Mouse (Mus musculus) cerebellum, adult 18-20 months (tissue): ENCODE results near the gene Zfp239.

Experiments used
- DNase-seq, 2 experiments: peaks; one replicate each; pipeline ENCODE4 v3.0.0; 2021

The Zfp239 gene

DNA sequence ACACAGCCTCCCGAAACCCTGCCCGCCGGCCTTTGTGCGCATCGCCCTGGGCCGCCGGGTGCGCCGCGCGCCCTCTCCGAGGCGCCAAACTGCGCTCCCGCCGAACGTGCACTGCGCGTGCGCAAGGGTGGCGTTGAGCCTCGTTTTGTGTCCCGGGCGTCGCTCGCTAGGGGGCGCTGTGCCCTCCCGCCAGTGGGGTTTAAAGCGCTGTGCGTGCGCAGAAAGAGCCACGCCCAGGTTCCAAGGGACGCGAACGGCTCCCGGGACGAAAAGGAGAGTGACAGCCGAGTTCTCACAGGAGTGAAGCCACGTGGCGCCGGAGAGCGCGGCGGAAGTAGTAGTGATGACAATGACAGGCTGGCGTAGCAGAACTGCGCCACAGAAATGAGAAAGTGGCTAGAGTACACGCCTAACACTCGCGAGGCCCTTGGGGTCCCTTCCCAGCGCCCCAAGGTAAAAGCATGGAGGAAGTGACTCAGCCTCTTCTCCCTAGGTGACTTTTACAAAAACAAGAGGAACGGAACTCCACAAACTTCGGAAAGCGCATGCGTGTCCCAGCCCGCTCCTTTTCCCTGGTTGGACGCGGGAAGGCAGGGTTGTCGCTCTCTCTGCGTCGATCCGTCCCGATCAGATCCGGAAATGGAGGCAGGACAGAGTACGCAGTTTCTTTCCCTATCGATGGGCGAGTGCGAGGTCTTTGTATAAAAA is 17.7 kb downstream of the Zfp239 start:
- DNase-seq, result peak; percentile 98 to 100

DNA sequence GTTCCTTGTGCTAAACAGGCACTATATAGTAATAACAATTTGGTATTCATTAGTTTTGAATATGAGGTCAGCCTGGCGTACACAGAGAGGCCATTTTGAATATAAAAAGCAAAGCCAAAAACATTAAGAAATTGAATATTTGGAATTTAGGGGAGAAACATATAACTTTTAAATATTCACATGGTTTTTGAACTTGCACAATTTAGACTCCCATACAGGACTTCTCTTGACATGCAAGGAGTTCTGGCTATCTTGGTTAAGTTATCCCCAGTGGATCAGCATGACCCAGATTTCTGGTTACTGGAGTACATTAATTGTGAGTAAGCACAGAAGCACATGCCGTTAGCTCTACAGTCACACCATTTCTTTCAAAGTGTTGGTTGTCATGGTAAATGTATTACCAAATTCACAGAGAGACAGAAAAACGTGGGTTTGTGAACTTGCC is 18.5 kb downstream of the Zfp239 start:
- DNase-seq, result no peak

DNA sequence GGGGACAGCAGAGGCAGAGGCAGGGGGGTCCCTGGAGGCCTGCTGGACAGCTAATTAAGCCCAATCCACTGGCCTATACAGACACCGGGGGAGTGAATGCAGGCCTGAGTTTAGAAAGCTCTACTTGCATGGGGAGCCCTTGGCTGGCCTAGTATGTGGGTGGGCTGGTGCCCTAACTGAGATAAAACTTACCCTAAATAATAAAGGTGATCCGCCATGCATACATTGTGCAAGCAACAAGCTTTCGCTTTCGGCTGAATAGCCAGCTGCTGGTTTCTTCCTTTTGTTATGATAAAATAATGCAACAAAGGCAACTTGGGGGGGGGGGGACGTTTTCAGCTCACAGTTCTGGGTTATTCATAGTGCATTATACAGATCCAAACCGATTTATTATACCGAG is 19.3 kb downstream of the Zfp239 start:
- no peak for DNase-seq

DNA sequence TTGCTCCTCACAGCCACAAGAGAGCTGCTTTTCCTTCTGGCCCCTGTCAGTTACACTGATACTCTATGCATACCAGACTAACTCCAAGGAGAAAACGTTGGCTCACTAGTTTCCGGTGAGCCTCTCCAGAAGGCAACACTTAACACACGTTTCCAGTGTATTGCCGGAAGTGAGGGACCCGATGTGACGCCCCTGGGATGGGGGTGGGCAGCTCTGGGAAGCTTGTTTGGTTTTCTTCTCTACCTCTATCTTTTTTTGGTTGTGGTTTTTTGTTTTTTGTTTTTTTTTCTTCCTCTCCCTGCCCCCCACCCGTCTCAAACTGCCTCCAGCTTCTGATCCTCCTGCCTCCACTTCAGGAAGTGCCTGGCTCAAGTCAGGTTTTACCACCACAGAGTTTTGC is 20.1 kb downstream of the Zfp239 start:
- no peak for DNase-seq

DNA sequence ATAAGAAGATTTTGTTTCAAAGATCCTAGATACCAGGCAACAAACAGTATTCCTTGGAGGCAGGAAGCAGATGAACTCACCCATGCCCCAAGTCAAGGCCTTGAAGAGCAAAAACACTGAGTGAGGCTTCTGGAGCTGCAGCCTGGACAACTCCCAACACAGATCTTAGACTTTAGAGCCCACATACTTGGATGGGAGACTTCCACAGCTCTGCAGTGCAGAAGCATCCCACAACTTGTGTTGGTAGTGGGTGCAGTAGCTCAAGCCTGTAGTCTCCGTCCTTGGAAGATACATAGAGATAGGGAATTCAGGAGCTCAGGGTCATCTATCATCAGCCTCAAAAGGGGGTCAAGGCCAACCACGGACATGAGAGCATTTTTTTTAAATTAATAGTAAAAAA is 24.0 kb downstream of the Zfp239 start:
- DNase-seq, result no peak

DNA sequence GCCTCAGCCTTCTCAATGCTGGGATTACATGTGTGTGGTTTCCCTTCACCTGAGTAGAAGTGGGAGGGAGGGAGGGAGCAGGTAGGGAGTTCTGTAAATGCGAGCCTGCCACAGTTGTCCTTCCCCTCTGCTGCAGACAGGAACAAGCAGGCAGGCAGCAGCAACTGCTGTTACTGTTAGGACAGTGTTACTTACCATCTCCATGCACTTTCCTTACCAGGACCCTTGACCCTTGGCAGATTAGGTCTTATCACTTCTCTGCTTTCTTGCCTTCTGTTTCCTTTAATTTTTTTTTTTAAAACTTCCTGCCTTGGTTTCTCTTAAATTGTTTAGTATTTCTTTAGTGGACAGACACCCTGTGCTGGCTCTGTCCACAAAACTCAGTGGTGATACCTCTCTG is 26.1 kb downstream of the Zfp239 start:
- DNase-seq, result no peak

DNA sequence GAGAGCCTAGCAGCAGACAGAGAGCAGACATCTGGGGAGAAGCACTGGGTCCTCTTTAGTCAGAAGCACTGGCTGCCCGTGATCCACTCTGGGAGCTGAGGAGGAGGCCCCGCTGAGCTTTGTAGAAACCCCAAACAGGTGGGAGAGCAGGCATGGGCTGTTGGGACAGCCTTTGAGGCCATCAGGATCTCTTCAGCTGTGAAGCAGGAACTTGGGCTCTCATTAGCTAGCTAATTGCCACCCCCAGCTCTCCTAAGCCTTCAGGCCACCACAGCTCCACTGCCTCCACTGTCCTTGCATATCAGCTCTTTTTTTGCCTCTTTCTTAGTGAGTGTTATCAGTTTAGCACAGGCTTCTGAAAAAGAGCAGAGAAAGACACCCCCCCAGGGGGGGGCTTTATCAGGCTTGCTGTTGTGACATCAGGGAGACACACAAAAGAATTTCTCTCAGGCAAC is 26.8 kb downstream of the Zfp239 start:
- DNase-seq, result no peak

DNA sequence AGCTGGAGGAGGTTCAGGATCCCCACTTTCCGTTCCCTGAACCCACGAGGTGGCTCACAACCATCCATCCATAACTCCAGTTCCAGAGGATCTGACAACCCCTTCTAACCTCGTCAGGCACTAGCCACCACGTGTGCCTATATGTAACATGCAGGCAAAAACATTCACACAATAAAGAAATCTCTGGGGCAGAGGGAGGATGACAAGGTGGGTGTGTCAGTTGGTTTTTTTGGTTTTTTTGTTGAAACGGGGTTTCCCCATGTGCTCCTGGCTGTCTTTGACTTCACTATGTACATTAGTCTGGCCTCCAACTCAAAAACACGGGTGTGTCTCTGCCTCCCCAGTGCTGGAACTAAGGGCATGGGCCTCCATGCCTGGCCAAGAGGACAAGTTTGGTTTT is 28.4 kb downstream of the Zfp239 start:
- no peak for DNase-seq

DNA sequence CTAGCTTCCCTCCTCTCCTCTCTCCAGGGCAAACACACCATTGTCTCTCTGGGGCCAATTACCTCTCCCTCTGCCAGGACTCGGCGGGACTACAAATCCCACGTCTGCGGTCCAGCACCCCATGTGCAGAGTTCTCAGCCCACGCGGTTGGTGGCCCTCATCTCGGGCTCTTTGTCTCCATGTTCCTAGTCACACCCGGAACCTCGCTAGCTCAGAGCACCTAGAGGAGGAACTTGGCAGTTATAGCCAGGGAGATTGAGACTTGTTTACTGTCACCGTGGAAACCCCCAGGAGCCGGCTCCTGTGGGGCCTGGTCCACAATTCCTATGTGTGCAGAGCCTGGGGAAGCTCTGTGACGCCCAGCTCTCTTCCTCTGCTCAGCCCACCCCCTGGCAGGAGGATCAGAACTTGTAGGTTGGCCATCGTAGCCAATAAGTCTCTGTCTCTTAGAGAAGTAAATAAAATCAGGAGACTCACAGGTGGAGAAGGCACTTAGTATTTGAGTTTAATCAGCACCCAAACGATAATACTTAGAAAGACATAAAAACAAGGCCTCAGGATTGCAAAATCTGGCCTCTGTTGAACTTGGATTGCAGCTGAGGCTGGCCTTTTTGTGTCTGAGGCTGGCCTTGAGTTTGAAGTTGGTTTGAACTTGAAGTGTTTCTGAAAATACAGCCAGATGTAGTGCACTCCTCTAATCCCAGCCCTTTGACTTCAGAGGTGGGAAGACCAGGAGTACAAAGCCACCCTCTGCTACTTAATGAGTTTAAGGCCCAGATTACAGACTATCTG is 29.7 kb downstream of the Zfp239 start:
- no peak for DNase-seq

DNA sequence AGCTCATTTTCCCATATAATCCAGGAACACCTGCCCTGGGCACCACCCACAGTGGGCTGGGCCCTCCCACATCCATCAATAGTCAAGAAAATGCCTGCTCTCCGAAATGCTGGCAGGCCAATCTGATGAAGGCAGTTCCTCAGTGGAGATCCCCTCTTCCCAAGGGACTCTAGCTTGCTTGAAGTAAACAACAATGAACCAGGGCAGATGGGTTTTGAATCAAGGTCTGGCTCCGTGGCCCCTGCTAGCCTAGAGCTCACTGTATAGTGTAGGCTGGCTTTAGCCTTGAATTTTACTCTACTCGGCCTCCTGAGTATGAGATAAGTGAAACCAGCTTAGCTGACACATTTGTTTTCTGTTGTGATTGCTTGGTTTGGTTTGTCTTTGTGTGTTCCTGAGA is 30.5 kb downstream of the Zfp239 start:
- no peak for DNase-seq

DNA sequence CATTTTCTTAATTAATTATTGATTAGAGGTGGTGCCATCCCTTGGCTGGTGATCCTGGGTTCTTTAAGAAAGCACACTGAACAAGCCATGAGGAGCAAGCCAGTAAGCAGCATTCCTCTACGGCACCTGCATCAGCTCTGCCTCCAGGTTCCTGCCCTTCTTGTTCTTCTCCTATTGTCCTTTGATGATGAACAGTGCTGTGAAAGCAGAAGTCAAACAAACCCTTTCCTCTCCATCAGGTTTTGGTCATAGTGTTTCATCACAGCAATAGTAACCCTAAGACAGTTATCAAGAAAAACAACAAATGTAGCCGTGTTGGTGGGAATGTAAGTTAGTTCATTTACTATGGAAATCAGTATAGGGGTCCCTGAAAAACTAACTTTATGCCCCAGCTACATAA is 31.5 kb downstream of the Zfp239 start:
- DNase-seq, result no peak

DNA sequence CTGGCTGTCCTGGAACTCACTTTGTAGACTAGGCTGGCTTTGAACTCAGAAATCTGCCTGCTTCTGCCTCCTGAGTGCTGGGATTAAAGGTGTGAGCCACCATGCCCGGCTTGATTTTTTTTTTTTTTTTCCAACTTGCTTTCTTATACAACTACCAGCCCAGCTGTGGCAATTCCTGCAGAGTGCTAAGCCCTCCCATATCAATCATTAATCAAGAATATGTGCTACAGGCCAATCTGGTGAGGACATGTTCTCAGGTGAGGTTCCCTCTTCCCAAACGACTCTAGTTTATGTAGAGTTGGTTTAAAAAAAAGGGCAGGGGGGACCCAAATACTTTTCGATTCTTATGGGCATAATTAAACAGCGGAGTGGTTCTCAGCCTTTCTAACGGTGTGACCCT is 35.9 kb downstream of the Zfp239 start:
- no peak for DNase-seq

DNA sequence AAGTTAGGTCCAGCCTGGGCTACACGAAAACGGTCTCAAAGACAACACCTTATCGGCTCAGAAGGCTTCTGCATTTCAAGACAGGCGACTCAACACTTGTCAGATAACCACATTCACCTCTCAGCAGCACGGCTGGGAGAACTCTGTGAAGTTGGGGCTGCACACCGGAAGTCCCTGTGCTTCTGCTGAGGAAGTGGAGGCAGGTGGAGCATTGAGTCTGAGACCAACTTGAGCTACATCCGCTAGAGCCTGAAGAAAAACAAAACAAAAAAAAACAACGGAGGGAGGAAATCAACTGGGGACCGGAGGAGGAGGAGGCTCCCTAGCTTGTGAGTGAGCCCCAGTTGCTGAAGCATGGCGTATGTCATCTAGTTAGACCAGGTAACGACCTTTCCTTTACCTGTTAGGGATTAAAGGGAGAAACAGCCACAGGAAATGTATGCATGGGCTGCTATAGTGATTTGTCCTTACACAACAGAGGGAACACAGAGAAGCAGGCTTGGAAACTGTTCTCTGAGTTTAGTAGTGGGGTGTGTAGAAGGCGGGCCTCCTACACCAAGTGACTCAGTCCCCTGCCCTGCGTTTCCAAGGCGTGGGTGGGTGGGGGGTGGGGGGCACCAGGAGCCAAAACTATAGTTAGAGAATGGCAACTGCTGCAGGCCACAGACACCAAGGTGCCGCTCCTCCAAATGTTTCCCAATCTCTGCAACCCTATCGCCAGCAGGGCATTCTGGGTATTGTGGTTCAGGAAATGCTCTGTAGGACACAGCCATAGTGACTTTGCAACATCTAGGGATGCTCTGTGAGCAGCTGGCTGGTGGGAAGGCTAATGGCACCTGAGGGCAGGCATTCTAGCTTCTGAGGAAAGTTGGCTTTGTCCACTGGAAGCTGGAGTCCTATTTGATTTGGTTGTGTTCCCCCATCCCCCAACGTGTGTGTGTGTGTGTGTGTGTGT is 38.5 kb downstream of the Zfp239 start, which contains the start of gene Hnrnpf:
Hnrnpf (plus strand) TSS at position 199 of the 955 bp plus-strand sequence.
- no peak for DNase-seq

DNA sequence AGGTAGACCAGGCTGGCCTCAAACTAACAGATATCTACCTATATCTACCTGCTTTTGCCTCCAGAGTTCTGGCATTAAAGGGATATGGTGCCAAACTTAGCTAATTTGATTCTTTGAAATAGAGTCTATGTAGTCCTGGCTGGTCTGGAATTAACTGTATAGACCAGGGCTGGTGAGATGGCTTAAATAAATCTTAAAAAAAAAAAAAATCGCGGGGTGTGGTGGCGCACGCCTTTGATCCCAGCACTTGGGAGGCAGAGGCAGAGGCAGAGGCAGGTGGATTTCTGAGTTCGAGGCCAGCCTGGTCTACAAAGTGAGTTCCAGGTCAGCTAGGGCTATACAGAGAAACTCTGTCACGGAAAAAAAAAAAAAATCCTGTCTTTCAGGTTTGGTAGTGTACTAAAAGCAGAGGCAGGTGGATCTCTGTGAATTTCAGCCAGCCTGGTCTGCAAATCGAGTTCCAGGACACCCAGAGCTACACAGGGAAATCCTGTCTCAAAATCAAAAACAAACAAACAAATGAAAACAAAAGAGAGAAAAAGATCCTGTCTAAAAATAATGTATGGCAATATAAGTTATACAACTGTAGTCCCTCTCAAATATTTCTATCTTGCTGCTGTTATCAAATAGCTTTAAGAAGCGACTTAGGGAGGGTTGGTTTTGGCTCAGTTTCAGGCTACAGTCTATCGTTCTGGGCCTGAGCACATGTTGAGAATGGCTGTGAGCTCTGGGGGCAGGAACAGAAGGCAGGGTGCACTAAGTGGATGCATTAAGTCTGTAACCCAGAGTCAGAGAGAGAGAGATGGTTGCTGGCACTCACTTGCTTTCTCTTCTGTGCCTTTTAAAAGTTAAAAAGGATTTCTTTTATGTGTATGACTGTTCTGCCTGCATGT is 39.9 kb downstream of the Zfp239 start:
- DNase-seq, result no peak

DNA sequence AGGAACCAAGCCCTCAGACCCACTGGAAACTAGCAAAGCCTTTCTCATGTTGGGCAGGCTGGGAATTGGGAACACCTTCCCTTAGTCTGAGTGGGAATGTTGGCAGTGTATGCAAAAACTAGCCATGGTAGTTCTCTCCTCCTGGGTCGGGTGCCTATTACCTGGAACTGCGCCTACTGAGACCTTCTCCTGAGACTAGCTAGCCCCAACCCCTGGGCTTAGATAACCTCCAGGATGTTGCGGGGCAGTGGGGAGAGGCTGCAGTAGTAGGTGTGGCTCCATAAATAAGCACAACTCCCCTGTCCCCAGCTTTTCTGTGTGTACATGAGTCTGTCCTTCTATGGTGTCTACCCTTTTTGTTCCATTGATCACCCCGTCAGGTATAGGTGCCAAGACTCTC is 40.7 kb downstream of the Zfp239 start:
- no peak for DNase-seq

DNA sequence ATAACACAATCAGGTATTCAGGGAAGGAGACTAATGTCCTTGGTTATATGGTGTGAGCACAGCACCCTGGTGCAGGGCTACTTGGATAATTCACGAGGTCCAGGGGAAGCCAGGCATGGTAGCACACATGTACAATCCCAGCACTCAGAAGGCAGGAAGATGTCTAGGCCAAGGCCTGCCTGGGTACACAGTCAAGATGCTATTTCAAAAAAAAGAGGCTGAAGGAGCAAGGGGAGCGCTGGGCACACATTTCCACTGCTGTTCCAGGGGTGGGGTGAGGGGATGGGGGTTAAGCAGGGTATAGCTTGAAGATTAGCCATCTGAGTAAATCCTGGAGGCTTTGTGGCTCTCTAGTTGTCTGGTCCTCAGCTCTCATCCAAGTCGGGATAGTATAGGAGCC is 41.9 kb downstream of the Zfp239 start:
- DNase-seq, result no peak

DNA sequence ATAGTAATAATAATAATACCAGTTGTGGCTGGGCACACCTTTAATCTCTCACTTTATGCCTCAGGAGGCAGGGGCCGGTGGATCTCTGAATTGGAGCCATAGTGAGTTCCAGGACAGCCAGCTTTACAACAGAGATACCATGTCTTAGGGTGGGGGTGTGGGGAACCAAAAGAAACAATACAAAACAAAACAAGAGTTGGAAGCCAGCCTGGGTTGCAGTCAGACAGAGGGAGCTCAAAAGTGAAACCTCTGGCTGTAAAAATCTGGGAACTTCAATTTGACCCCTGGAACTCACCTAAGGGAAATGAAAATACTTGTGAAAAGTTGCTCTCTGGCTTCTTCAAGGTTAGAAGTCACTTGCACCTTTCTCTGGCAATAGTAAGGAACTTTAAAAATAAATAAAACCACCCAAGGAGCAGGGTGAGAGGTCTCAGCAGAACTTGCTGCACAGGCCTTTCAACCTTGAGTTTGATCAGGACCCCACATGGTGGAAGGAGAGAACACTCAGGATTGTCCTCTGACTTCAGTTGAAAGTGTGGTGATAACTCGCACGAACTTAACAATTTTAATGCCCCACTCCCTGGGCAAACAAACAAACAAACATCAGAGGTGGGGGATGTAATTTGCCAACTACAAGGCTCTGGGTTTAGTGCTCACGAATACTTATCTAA is 43.5 kb downstream of the Zfp239 start:
- no peak for DNase-seq

DNA sequence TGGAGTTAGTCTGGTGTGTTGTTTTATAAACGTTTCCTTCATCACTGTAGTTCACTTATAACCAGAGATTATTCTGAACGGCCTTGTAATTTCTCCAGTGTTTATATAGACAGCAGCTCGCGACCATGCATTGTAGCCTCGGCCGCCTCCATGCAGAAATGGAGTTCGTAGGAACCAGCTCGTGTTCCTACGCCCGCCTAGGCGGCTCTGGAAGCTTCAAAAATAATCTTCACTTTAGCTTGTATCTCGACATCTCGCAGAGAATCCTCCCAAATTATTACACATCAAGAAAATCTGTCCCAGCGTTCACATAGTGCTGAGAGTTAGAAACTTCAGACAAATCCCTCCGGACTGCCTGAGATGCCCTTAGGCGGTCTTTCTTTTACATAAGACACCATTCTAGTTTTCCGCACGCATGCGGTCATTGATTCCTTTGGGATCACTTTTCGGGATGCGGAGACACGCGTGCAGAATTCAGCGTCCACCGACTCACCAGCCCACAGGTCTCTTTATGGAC is 44.2 kb downstream of the Zfp239 start:
- DNase-seq, result no peak

DNA sequence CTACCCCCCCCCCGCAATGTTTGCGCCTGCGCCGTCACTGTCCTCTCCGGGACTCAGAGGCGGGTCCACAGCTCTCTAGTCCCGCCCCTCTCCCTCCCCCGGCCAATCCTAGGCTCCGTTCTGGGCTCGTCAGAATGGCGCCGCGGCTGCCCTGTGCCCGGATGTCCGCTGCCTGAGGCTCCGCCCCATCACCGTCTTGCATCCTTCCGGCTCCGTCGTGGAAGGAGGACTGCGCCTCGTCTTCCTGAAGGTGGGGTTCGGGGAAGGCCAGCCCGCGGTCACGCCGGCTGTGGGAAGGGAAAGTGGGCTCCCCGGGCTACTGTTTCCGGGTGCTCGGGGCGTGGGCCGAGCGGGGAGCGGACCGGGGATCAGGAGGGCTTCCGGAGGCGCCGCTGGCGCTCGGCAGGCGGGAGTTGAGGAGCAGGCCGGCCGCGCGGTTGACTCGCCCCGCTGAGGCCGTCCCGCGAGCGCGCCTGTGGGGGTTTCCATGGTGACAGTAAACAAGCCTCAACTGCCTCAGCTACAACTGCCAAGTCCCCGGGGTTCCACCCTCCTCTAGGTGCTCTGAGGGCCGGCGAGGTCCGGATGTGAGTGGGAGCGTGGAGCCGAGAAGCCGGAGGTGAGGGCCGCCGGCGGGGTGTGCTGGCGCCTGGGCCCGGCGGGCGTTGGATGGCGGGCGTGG is 44.8 kb downstream of the Zfp239 start:
- peak; percentile 95 to 98 for DNase-seq

DNA sequence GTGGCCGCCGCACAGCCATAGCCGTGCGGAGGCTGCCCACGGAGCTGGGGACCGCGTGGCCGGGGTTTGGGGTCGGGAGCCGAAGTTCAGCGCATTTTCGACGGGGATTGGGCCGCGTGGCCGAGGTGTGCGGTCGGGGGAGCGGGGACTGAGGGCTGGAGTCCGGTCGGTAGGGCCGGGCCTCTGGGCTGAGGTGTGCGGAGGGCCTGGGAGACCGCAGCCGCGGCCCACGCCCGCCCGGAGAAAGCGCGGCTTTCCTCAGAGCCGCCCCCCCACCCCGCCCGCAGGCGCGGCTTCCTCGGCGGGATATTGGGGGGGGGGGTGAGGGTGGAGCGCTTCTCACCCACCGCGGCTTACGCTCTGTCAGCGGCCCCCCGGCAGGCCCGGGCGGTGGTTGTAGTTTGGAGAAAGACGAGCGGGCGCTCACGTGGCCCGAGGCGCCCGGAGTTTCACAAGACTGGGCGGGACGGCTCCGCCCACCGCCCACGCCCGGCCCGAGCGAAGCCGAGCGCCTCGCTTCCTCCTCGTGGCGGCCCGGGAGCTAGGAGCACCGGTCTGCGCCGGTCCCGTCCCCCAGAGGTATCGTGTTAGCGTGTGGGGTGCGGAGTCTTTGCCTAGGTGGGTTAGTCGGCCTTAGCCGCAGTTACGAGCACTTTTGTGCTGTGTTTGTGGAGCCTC is 45.5 kb downstream of the Zfp239 start:
- peak; percentile 51 to 63 for DNase-seq
